Mouse (Mus musculus) layer of hippocampus, postnatal 36 days (tissue): ENCODE data around the gene Ormdl1. TPM values are rescaled to one million over a fixed set of nuclear protein-coding genes. Genes with fewer than 3 reads are reported as not detected.
A peak's percentile ranks its signal among the peaks of the same experiment; 100 is the strongest.
"Not testable (repeated sequence)": the region's sequence is repeated elsewhere in the genome, so short reads cannot be mapped to it uniquely, and the experiment has no call there.

Experiments used
- DNase-seq, 2 experiments: peaks; one replicate each; pipeline ENCODE4 v3.0.0; 2022
- total RNA-seq, 2 experiments: library from RNA; stranded (reverse); gene quantifications; 2 replicates each; pipeline ENCODE4 v1.2.3; 2021

Gene Ormdl1
- 1 to 10 TPM; 8.4 to 8.7 TPM for total RNA-seq

GRCm38 (mm10) chr1:53296581-53297383, at the start of gene Ormdl1, which contains the start of the genes Pms1 and Gm28778:
Ormdl1 (plus strand) TSS chr1:53297095.
Pms1 (minus strand) TSS chr1:53297018.
Gm28778 (plus strand) TSS chr1:53297111.
- peak; percentile 94 to 96 for DNase-seq

GRCm38 (mm10) chr1:53264958-53265612, 31.8 kb upstream of the Ormdl1 start:
- DNase-seq: not testable (repeated sequence)

GRCm38 (mm10) chr1:53269901-53270300, 27.0 kb upstream of the Ormdl1 start:
- DNase-seq: no peak

- peak; percentile 10 to 25 for DNase-seq
Observed at GRCm38 (mm10) chr1:53272646-53273045, 24.2 kb upstream of the Ormdl1 start.

- no peak for DNase-seq
Observed at GRCm38 (mm10) chr1:53291197-53291596, 5.7 kb upstream of the Ormdl1 start.

GRCm38 (mm10) chr1:53300506-53300905, 3.6 kb downstream of the Ormdl1 start:
- no peak for DNase-seq

GRCm38 (mm10) chr1:53312989-53313967, 16.4 kb downstream of the Ormdl1 start, which contains the start of gene Osgepl1:
Osgepl1 (plus strand) TSS chr1:53313624.
- DNase-seq: peak; percentile 81 to 82

- DNase-seq: no peak
Observed at GRCm38 (mm10) chr1:53321662-53322344, 24.9 kb downstream of the Ormdl1 start.

GRCm38 (mm10) chr1:53323254-53323653, 26.4 kb downstream of the Ormdl1 start:
- no peak for DNase-seq

GRCm38 (mm10) chr1:53324277-53324676, 27.4 kb downstream of the Ormdl1 start:
- no peak for DNase-seq

- no peak for DNase-seq
Observed at GRCm38 (mm10) chr1:53324827-53325494, 28.1 kb downstream of the Ormdl1 start.

GRCm38 (mm10) chr1:53333527-53333926, 36.6 kb downstream of the Ormdl1 start:
- DNase-seq: not testable (repeated sequence)

GRCm38 (mm10) chr1:53335465-53335864, 38.6 kb downstream of the Ormdl1 start:
- no peak for DNase-seq

- not testable (repeated sequence) for DNase-seq
Observed at GRCm38 (mm10) chr1:53337403-53337802, 40.5 kb downstream of the Ormdl1 start.

GRCm38 (mm10) chr1:53341071-53341470, 44.2 kb downstream of the Ormdl1 start:
- no peak for DNase-seq

- peak; percentile 96 to 97 for DNase-seq
Observed at GRCm38 (mm10) chr1:53352327-53353261, 55.7 kb downstream of the Ormdl1 start, which contains the start of the genes Asdurf, Gm28551 and Asnsd1. Asdurf (minus strand) TSS chr1:53352619. Gm28551 (minus strand) TSS chr1:53352667. Asnsd1 (minus strand) TSS chr1:53352752.

GRCm38 (mm10) chr1:53358988-53359387, 62.1 kb downstream of the Ormdl1 start:
- DNase-seq: no peak
